Mouse (Mus musculus) liver, postnatal 0 days (tissue): Measurements from ENCODE around the gene Clpsl2.

Source experiments
- CTCF ChIP-seq: sonication (generic); IDR thresholded peaks from 2 replicates; pipeline ENCODE4 v1.5.1; 2016; ENCODE audit warnings: antibody characterized with exemption, low read depth
- EP300 ChIP-seq: IDR thresholded peaks from 2 replicates; pipeline ENCODE4 v1.6.1; 2016; ENCODE audit warnings: antibody characterized with exemption, low read depth, mild to moderate bottlenecking

DNA sequence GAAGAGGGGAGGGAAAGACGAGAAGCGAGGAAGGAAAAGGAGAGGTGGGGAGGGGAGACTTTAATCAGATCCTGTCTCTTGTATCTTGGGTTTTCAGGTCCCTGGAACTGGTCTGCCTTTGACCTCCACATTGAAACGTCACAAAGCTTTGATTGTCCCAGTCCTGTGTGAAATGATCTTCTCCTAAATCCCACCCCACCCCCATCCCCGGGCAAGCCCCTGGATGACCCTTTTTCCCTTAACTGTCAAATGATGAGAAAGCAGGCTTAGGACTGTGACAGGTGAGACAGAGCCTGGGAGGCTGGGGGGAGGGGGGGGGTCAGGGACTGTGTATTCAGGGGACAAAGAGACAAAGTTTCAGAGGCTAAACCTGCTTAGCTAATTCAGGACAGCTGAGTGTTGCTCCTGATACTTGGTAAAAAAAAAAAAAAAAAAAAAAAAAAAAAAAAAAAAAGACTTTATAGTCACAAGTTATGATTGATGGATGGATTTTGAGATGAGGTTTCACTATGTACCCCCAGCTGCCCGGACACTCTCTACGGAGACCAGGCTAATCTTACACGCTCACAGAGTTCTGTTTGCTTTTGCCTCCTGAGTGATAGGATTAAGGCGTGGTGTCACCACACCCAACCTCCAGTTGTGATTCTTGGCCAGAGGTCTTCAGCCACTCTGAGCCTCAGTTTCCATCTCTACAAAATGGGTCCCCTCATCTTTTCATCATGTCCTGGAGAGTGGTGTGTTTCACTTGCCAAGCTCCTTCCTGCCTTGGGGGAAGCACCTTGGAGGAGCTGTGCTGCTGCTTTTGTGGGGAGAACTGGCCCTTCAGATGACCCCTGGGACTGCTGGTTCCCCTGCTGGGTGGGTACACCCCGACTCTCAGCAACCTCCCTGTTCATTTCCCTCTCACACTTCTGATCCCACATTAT lies 37.3 kb upstream of the Clpsl2 start:
- TF ChIP-seq CTCF (no peak), EP300 (no peak)
